Mouse (Mus musculus) hindbrain, embryonic 13.5 days (tissue): ENCODE results near the gene Fam170b. TPM values are rescaled to one million over a fixed set of nuclear protein-coding genes. Genes with fewer than 3 reads are reported as not detected.

Experiments used
- ATAC-seq: fragments of 200-750 bp; cut with Nextera tagmentation; 2 replicates; pipeline ENCODE4 v1.8.0; 2017; ENCODE audit warnings: moderate TSS enrichment; ENCODE audit not compliant: low FRiP score
- H3K27ac ChIP-seq: fragments of 300-500 bp; sonication (generic); 2 replicates; pipeline ENCODE4 v1.5.1; 2015; ENCODE audit warnings: inconsistent platforms, mild to moderate bottlenecking, moderate library complexity
- H3K27me3 ChIP-seq: fragments of 300-500 bp; sonication (generic); 2 replicates; pipeline ENCODE4 v1.6.1; 2015; ENCODE audit warnings: mild to moderate bottlenecking, inconsistent platforms
- H3K36me3 ChIP-seq: fragments of 300-500 bp; sonication (generic); 2 replicates; pipeline ENCODE4 v1.6.1; 2015; ENCODE audit warnings: mild to moderate bottlenecking, inconsistent platforms
- H3K4me1 ChIP-seq: fragments of 300-500 bp; sonication (generic); replicated peaks from 2 replicates; pipeline ENCODE4 v1.6.1; 2015; ENCODE audit warnings: inconsistent platforms
- H3K4me2 ChIP-seq: fragments of 300-500 bp; sonication (generic); 2 replicates; pipeline ENCODE4 v1.6.1; 2015; ENCODE audit warnings: inconsistent platforms, mild to moderate bottlenecking, moderate library complexity
- H3K4me3 ChIP-seq: fragments of 300-500 bp; sonication (generic); 2 replicates; pipeline ENCODE4 v1.5.1; 2015; ENCODE audit warnings: mild to moderate bottlenecking, inconsistent platforms
- H3K9ac ChIP-seq: fragments of 300-500 bp; sonication (generic); 2 replicates; pipeline ENCODE4 v1.6.1; 2015; ENCODE audit warnings: mild to moderate bottlenecking, inconsistent platforms
- H3K9me3 ChIP-seq: fragments of 300-500 bp; sonication (generic); 2 replicates; pipeline ENCODE4 v1.6.1; 2016; ENCODE audit warnings: inconsistent platforms
- WGBS: fragments of 180-500 bp; shearing (Covaris S2); methylation state at CpG from one replicate; pipeline ENCODE4 v1.1.7; 2015; 5-methylcytosine and 5-hydroxymethylcytosine counted together
- polyA plus RNA-seq: library from polyadenylated mRNA; unstranded; fragments of >200 nt; fragmentation: Nextera tagmentation; extraction: Ambion mirVana; gene quantifications from 2 replicates; pipeline ENCODE4 v1.2.1, GENCODE M21; 2015

Gene Fam170b
- polyA plus RNA-seq, result not detected in 2 replicates

- Histone ChIP-seq H3K27me3 (no peaks in the 10 kb centered on the region), H3K4me3 (no peak within 1 kb of the TSS), H3K4me1 (no peaks in the 10 kb centered on the region), H3K4me2 (no peak within 1 kb of the TSS), H3K36me3 (no peaks in the 10 kb centered on the region), H3K9ac (no peak within 1 kb of the TSS), H3K9me3 (peaks cover 4% of the 10 kb centered on the region; the same call in 1 of the 2 replicates), H3K27ac (no peak within 1 kb of the TSS)
- 86% methylated on average over 8 of the region's 8 CpGs for whole genome bisulfite sequencing
- no peak for ATAC-seq
Measured at GRCm38 (mm10) chr14:32833847-32834246, at the start of gene Fam170b. Fam170b (plus strand) TSS chr14:32833962.

GRCm38 (mm10) chr14:32784130-32784747, 49.5 kb upstream of the Fam170b start:
- H3K4me2 ChIP-seq, result no peak overlapping the region
- no peak overlapping the region for H3K4me3 ChIP-seq
- no peaks in the 10 kb centered on the region for H3K9me3 ChIP-seq
- ATAC-seq, result no peak
- H3K36me3 ChIP-seq, result no peaks in the 10 kb centered on the region
- no peaks in the 10 kb centered on the region for H3K4me1 ChIP-seq
- no peak overlapping the region for H3K9ac ChIP-seq
- 84% methylated on average over 12 of the region's 12 CpGs for WGBS
- no peaks in the 10 kb centered on the region for H3K27me3 ChIP-seq
- no peak overlapping the region for H3K27ac ChIP-seq

GRCm38 (mm10) chr14:32784748-32785134, 49.0 kb upstream of the Fam170b start:
- H3K4me1 ChIP-seq, result no peaks in the 10 kb centered on the region
- no peaks in the 10 kb centered on the region for H3K9me3 ChIP-seq
- no peak for ATAC-seq
- H3K36me3 ChIP-seq, result no peaks in the 10 kb centered on the region
- no peak overlapping the region for H3K4me3 ChIP-seq
- WGBS, result 87% methylated on average over 4 of the region's 4 CpGs
- no peak overlapping the region for H3K9ac ChIP-seq
- no peak overlapping the region for H3K4me2 ChIP-seq
- no peaks in the 10 kb centered on the region for H3K27me3 ChIP-seq
- H3K27ac ChIP-seq, result no peak overlapping the region

GRCm38 (mm10) chr14:32785556-32786130, 48.1 kb upstream of the Fam170b start, which contains the start of gene Tmem273:
Tmem273 (plus strand) TSS chr14:32785963.
- Histone ChIP-seq H3K36me3 (no peaks in the 10 kb centered on the region), H3K4me1 (no peaks in the 10 kb centered on the region), H3K4me3 (no peak within 1 kb of the TSS), H3K9me3 (no peaks in the 10 kb centered on the region), H3K9ac (no peak within 1 kb of the TSS), H3K4me2 (no peak within 1 kb of the TSS), H3K27me3 (no peaks in the 10 kb centered on the region), H3K27ac (no peak within 1 kb of the TSS)
- 77% methylated on average over 3 of the region's 3 CpGs for WGBS
- no peak for ATAC-seq

GRCm38 (mm10) chr14:32787691-32788090, 46.1 kb upstream of the Fam170b start:
- no peaks in the 10 kb centered on the region for H3K27me3 ChIP-seq
- H3K9ac ChIP-seq, result no peak overlapping the region
- no peaks in the 10 kb centered on the region for H3K4me1 ChIP-seq
- no peaks in the 10 kb centered on the region for H3K9me3 ChIP-seq
- H3K4me2 ChIP-seq, result no peak overlapping the region
- 65% methylated on average over 5 of the region's 5 CpGs for WGBS
- no peak for ATAC-seq
- no peak overlapping the region for H3K4me3 ChIP-seq
- no peak overlapping the region for H3K27ac ChIP-seq
- no peaks in the 10 kb centered on the region for H3K36me3 ChIP-seq

- Histone ChIP-seq H3K9me3 (no peaks in the 10 kb centered on the region), H3K9ac (no peak overlapping the region), H3K4me1 (peaks cover 9% of the 10 kb centered on the region), H3K36me3 (no peaks in the 10 kb centered on the region), H3K27me3 (no peaks in the 10 kb centered on the region), H3K4me3 (no peak overlapping the region), H3K4me2 (no peak overlapping the region), H3K27ac (no peak overlapping the region)
- 51% methylated on average over 8 of the region's 8 CpGs for WGBS
- ATAC-seq, result 0 out of 2 replicates have a peak, but pooled peaks have one; percentile 10
Measured at GRCm38 (mm10) chr14:32796375-32796774, 37.4 kb upstream of the Fam170b start.

- Histone ChIP-seq H3K36me3 (no peaks in the 10 kb centered on the region), H3K9me3 (no peaks in the 10 kb centered on the region), H3K4me2 (no peak overlapping the region), H3K4me3 (no peak overlapping the region), H3K4me1 (peaks cover 15% of the 10 kb centered on the region), H3K27ac (no peak overlapping the region), H3K9ac (no peak overlapping the region), H3K27me3 (no peaks in the 10 kb centered on the region)
- WGBS, result 94% methylated on average over 2 of the region's 2 CpGs
- ATAC-seq, result no peak
Measured at GRCm38 (mm10) chr14:32797803-32798202, 36.0 kb upstream of the Fam170b start.

GRCm38 (mm10) chr14:32798355-32798754, 35.4 kb upstream of the Fam170b start:
- H3K9ac ChIP-seq, result no peak overlapping the region
- no peak overlapping the region for H3K27ac ChIP-seq
- H3K4me2 ChIP-seq, result no peak overlapping the region
- 83% methylated on average over 4 of the region's 4 CpGs for WGBS
- no peaks in the 10 kb centered on the region for H3K36me3 ChIP-seq
- no peak for ATAC-seq
- peaks cover 15% of the 10 kb centered on the region for H3K4me1 ChIP-seq
- H3K27me3 ChIP-seq, result no peaks in the 10 kb centered on the region
- no peaks in the 10 kb centered on the region for H3K9me3 ChIP-seq
- no peak overlapping the region for H3K4me3 ChIP-seq

GRCm38 (mm10) chr14:32800048-32800447, 33.7 kb upstream of the Fam170b start:
- Histone ChIP-seq H3K27ac (no peak overlapping the region), H3K9me3 (no peaks in the 10 kb centered on the region), H3K4me1 (peaks cover 15% of the 10 kb centered on the region), H3K9ac (no peak overlapping the region), H3K4me2 (no peak overlapping the region), H3K27me3 (no peaks in the 10 kb centered on the region), H3K36me3 (no peaks in the 10 kb centered on the region), H3K4me3 (no peak overlapping the region)
- 96% methylated on average over 7 of the region's 7 CpGs for WGBS
- ATAC-seq, result no peak

GRCm38 (mm10) chr14:32801016-32801661, 32.6 kb upstream of the Fam170b start:
- ATAC-seq, result no peak
- Histone ChIP-seq H3K4me2 (no peak overlapping the region), H3K4me1 (peaks cover 15% of the 10 kb centered on the region), H3K4me3 (no peak overlapping the region), H3K36me3 (no peaks in the 10 kb centered on the region), H3K27me3 (no peaks in the 10 kb centered on the region), H3K9ac (no peak overlapping the region), H3K9me3 (no peaks in the 10 kb centered on the region), H3K27ac (no peak overlapping the region)
- 61% methylated on average over 11 of the region's 11 CpGs for WGBS

- Histone ChIP-seq H3K27ac (no peak overlapping the region), H3K4me1 (peaks cover 10% of the 10 kb centered on the region; the same call in 1 of the 2 replicates), H3K36me3 (no peaks in the 10 kb centered on the region), H3K9me3 (no peaks in the 10 kb centered on the region), H3K4me3 (no peak overlapping the region), H3K27me3 (no peaks in the 10 kb centered on the region), H3K9ac (no peak overlapping the region), H3K4me2 (no peak overlapping the region)
- ATAC-seq, result no peak
Measured at GRCm38 (mm10) chr14:32801662-32802024, 32.1 kb upstream of the Fam170b start.

- ATAC-seq, result no peak
- Histone ChIP-seq H3K27ac (no peak overlapping the region), H3K27me3 (no peaks in the 10 kb centered on the region), H3K9me3 (no peaks in the 10 kb centered on the region), H3K9ac (no peak overlapping the region), H3K4me1 (no peaks in the 10 kb centered on the region), H3K4me3 (no peak overlapping the region), H3K36me3 (no peaks in the 10 kb centered on the region), H3K4me2 (no peak overlapping the region)
Measured at GRCm38 (mm10) chr14:32810111-32810510, 23.7 kb upstream of the Fam170b start.

- Histone ChIP-seq H3K27ac (no peak overlapping the region), H3K9ac (no peak overlapping the region), H3K9me3 (no peaks in the 10 kb centered on the region), H3K27me3 (no peaks in the 10 kb centered on the region), H3K4me2 (no peak overlapping the region), H3K4me1 (peaks cover 7% of the 10 kb centered on the region; the same call in 1 of the 2 replicates), H3K4me3 (no peak overlapping the region), H3K36me3 (no peaks in the 10 kb centered on the region)
- WGBS, result 77% methylated on average over 6 of the region's 6 CpGs
- ATAC-seq, result no peak
Measured at GRCm38 (mm10) chr14:32812429-32812828, 21.3 kb upstream of the Fam170b start.
